Mouse (Mus musculus): ENCODE measurements at regions not wholly inside any gene's neighbourhood (a gene's known extent, or its start where the extent isn't known, plus 50 kb on each side); places are given as distances from the start of the nearest gene placed in this dataset.
"Not testable (repeated sequence)": the region's sequence is repeated elsewhere in the genome, so short reads cannot be mapped to it uniquely, and the experiment has no call there.

- DNase-seq (ENCODE audit: low spot score in 2 of 2) = no peak
Measured at GRCm38 (mm10) chr13:52268279-52268678, 262.8 kb downstream of the Diras2 start.

GRCm38 (mm10) chr13:52273502-52274246, 257.4 kb downstream of the Diras2 start:
- no peak for DNase-seq (ENCODE audit: low spot score in 2 of 2)

- DNase-seq (ENCODE audit: low spot score in 2 of 2) = no peak
Measured at GRCm38 (mm10) chr13:52275196-52275595, 255.9 kb downstream of the Diras2 start.

GRCm38 (mm10) chr13:52275675-52276074, 255.4 kb downstream of the Diras2 start:
- peak; percentile 52 to 76 for DNase-seq (ENCODE audit: low spot score in 2 of 2)

GRCm38 (mm10) chr13:52277195-52277594, 253.9 kb downstream of the Diras2 start:
- no peak for DNase-seq (ENCODE audit: low spot score in 2 of 2)

- no peak for DNase-seq (ENCODE audit: low spot score in 2 of 2)
Measured at GRCm38 (mm10) chr13:52278831-52279230, 252.2 kb downstream of the Diras2 start.

- DNase-seq (ENCODE audit: low spot score in 2 of 2) = no peak
Measured at GRCm38 (mm10) chr13:52279281-52279969, 251.7 kb downstream of the Diras2 start.

GRCm38 (mm10) chr13:52279970-52280348, 251.1 kb downstream of the Diras2 start:
- DNase-seq (ENCODE audit: low spot score in 2 of 2) = no peak

- no peak for DNase-seq (ENCODE audit: low spot score in 2 of 2)
Measured at GRCm38 (mm10) chr13:52281271-52281670, 249.8 kb downstream of the Diras2 start.

GRCm38 (mm10) chr13:52282500-52282899, 248.6 kb downstream of the Diras2 start:
- no peak for DNase-seq (ENCODE audit: low spot score in 2 of 2)

- DNase-seq (ENCODE audit: low spot score in 2 of 2) = no peak
Measured at GRCm38 (mm10) chr13:52283456-52283855, 247.6 kb downstream of the Diras2 start.

GRCm38 (mm10) chr13:52284026-52284801, 246.9 kb downstream of the Diras2 start:
- DNase-seq (ENCODE audit: low spot score in 2 of 2) = no peak

GRCm38 (mm10) chr13:52288400-52288799, 242.7 kb downstream of the Diras2 start:
- no peak for DNase-seq (ENCODE audit: low spot score in 2 of 2)

- no peak for DNase-seq (ENCODE audit: low spot score in 2 of 2)
Measured at GRCm38 (mm10) chr13:52295847-52296246, 235.2 kb downstream of the Diras2 start.

GRCm38 (mm10) chr13:52296541-52297276, 234.4 kb downstream of the Diras2 start:
- DNase-seq (ENCODE audit: low spot score in 2 of 2) = no peak

GRCm38 (mm10) chr13:52297277-52297623, 233.8 kb downstream of the Diras2 start:
- DNase-seq (ENCODE audit: low spot score in 2 of 2) = no peak

- no peak for DNase-seq (ENCODE audit: low spot score in 2 of 2)
Measured at GRCm38 (mm10) chr13:52298362-52298761, 232.7 kb downstream of the Diras2 start.

- DNase-seq (ENCODE audit: low spot score in 2 of 2) = not testable (repeated sequence)
Measured at GRCm38 (mm10) chr13:52305328-52305727, 225.8 kb downstream of the Diras2 start.

GRCm38 (mm10) chr13:52306783-52307440, 224.2 kb downstream of the Diras2 start:
- no peak for DNase-seq (ENCODE audit: low spot score in 2 of 2)

- DNase-seq (ENCODE audit: low spot score in 2 of 2) = no peak
Measured at GRCm38 (mm10) chr13:52310954-52311353, 220.1 kb downstream of the Diras2 start.

GRCm38 (mm10) chr13:52318276-52318675, 212.8 kb downstream of the Diras2 start:
- no peak for DNase-seq (ENCODE audit: low spot score in 2 of 2)
